Mouse (Mus musculus) MEL (cell line): ENCODE data around the gene Cpa3.

Source experiments
- GABPA ChIP-seq: IDR thresholded peaks from 2 replicates; pipeline ENCODE4 v1.6.1; 2012; ENCODE audit warnings: low read depth, mild to moderate bottlenecking, inconsistent platforms, low read length, improper control_type of control experiment, moderate library complexity
- POLR2A ChIP-seq, 2 experiments: IDR thresholded peaks; 2 replicates each; pipeline ENCODE4 v1.6.1; 2011 to 2012; ENCODE audit warnings: low read length in 2 of 2, mild to moderate bottlenecking in 2 of 2, control low read depth in 1 of 2, improper control_type of control experiment in 1 of 2, low read depth in 1 of 2, moderate library complexity in 1 of 2; ENCODE audit not compliant: control insufficient read depth in 1 of 2, insufficient read depth in 1 of 2, poor library complexity in 1 of 2
- POLR2AphosphoS2 ChIP-seq: IDR thresholded peaks from 2 replicates; pipeline ENCODE4 v1.6.1; 2011; ENCODE audit warnings: low read length, improper control_type of control experiment

DNA sequence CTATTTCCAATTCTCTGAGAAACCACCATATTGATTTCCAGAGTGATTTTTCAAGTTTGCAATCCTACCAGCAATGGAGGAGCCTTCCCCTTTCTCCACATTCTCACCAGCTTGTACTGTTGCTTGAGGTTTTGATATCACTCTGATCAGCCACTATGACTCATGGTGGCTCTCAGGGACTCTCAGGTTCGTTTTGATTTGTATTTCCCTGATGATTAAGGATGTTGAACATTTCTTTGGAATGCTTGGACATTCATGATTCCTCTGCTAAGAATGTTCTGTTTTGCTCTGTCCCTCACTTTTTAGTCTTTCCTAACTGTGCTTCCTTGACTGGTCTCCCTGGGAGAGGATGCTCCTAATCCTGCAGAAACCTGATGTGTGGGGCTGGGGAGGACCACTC, 39.8 kb upstream of the Cpa3 start:
- TF ChIP-seq POLR2A (IDR thresholded peaks at IDR 0.05; ENCODE audit: control insufficient read depth in 1 of 2, insufficient read depth in 1 of 2, low read depth in 1 of 2, low read length in 2 of 2, poor library complexity in 1 of 2) (no peak), GABPA (no peak), POLR2AphosphoS2 (no peak)
